Mouse (Mus musculus) MEL (cell line): Measurements from ENCODE around the gene Tmem274.

Experiments used
- CTCF ChIP-seq, 3 experiments: IDR thresholded peaks in 2 of 3; conservative IDR thresholded peaks in 1 of 3; 2 replicates each; pipeline ENCODE4 v1.5.1; 2011 to 2012; ENCODE audit warnings: low read length in 3 of 3, low read depth in 2 of 3, mild to moderate bottlenecking in 2 of 3, improper control_type of control experiment in 1 of 3, inconsistent platforms in 1 of 3, mixed read lengths in 1 of 3, moderate library complexity in 1 of 3; ENCODE audit not compliant: control insufficient read depth in 1 of 3, insufficient read depth in 1 of 3, poor library complexity in 1 of 3, severe bottlenecking in 1 of 3
- GATA1 ChIP-seq: IDR thresholded peaks from 2 replicates; pipeline ENCODE4 v1.6.1; 2011; ENCODE audit warnings: low read depth, low read length, improper control_type of control experiment
- POLR2A ChIP-seq, 2 experiments: IDR thresholded peaks; 2 replicates each; pipeline ENCODE4 v1.6.1; 2011 to 2012; ENCODE audit warnings: low read length in 2 of 2, mild to moderate bottlenecking in 2 of 2, control low read depth in 1 of 2, improper control_type of control experiment in 1 of 2, low read depth in 1 of 2, moderate library complexity in 1 of 2; ENCODE audit not compliant: control insufficient read depth in 1 of 2, insufficient read depth in 1 of 2, poor library complexity in 1 of 2
- SMC3 ChIP-seq: IDR thresholded peaks from 2 replicates; pipeline ENCODE4 v1.6.1; 2011; ENCODE audit warnings: low read depth, low read length, improper control_type of control experiment

- TF ChIP-seq GATA1 (no peak), POLR2A (IDR thresholded peaks at IDR 0.05; ENCODE audit: control insufficient read depth in 1 of 2, insufficient read depth in 1 of 2, low read depth in 1 of 2, low read length in 2 of 2, poor library complexity in 1 of 2) (no peak), SMC3 (no peak), CTCF (IDR thresholded peaks at IDR 0.05 in 2 of 3, conservative IDR thresholded peaks at IDR 0.05 in 1 of 3; ENCODE audit: control insufficient read depth in 1 of 3, insufficient read depth in 1 of 3, low read depth in 2 of 3, low read length in 3 of 3, poor library complexity in 1 of 3, severe bottlenecking in 1 of 3) (no peak)
Observed at GRCm38 (mm10) chr4:149450636-149451035, 26.5 kb upstream of the Tmem274 start.
